Mouse (Mus musculus) CH12F3 (cell line): ENCODE measurements around the gene Slc2a1.

Experiments used
- in situ Hi-C: fragments of 300-500 bp; cut with MboI; formaldehyde crosslinking; loops from 2 replicates; pipeline ENCODE4 v1.14.3; 2020; ENCODE audit warnings: low sequenced_read_pairs

The Slc2a1 gene

GRCm38 (mm10) chr4:119098216-119099210 lies 10.0 kb upstream of the Slc2a1 start:
- in situ Hi-C loops: no loop called here

GRCm38 (mm10) chr4:119101392-119101791 lies 7.1 kb upstream of the Slc2a1 start:
- in situ Hi-C loops: no loop called here

- in situ Hi-C loops: no loop called here
Measured at GRCm38 (mm10) chr4:119102350-119103126, 6.0 kb upstream of the Slc2a1 start.

- in situ Hi-C loops: no loop called here
Measured at GRCm38 (mm10) chr4:119104847-119105246, 3.7 kb upstream of the Slc2a1 start.

GRCm38 (mm10) chr4:119105704-119106103 lies 2.8 kb upstream of the Slc2a1 start:
- in situ Hi-C loops: no loop called here

- in situ Hi-C loops: no loop called here
Measured at GRCm38 (mm10) chr4:119107867-119108266, 644 bp upstream of the Slc2a1 start.

GRCm38 (mm10) chr4:119109640-119110039 lies 1.1 kb downstream of the Slc2a1 start:
- in situ Hi-C loops: no loop called here

- in situ Hi-C loops: no loop called here
Measured at GRCm38 (mm10) chr4:119110512-119110911, 2.0 kb downstream of the Slc2a1 start.

GRCm38 (mm10) chr4:119111410-119111809 lies 2.9 kb downstream of the Slc2a1 start:
- in situ Hi-C loops: no loop called here

GRCm38 (mm10) chr4:119112256-119112885 lies 3.9 kb downstream of the Slc2a1 start:
- in situ Hi-C loops: no loop called here

GRCm38 (mm10) chr4:119115611-119116070 lies 7.1 kb downstream of the Slc2a1 start:
- in situ Hi-C loops: no loop called here

- in situ Hi-C loops: no loop called here
Measured at GRCm38 (mm10) chr4:119116336-119116735, 7.8 kb downstream of the Slc2a1 start.

- in situ Hi-C loops: no loop called here
Measured at GRCm38 (mm10) chr4:119117571-119117970, 9.1 kb downstream of the Slc2a1 start.

GRCm38 (mm10) chr4:119118659-119119077 lies 10.2 kb downstream of the Slc2a1 start:
- in situ Hi-C loops: no loop called here

GRCm38 (mm10) chr4:119119354-119119753 lies 10.8 kb downstream of the Slc2a1 start:
- in situ Hi-C loops: no loop called here

- in situ Hi-C loops: no loop called here
Measured at GRCm38 (mm10) chr4:119120095-119120494, 11.6 kb downstream of the Slc2a1 start.

GRCm38 (mm10) chr4:119121249-119121648 lies 12.7 kb downstream of the Slc2a1 start:
- in situ Hi-C loops: no loop called here

- in situ Hi-C loops: no loop called here
Measured at GRCm38 (mm10) chr4:119124771-119125273, 16.3 kb downstream of the Slc2a1 start.

- in situ Hi-C loops: no loop called here
Measured at GRCm38 (mm10) chr4:119125577-119126270, 17.2 kb downstream of the Slc2a1 start.

- in situ Hi-C loops: no loop called here
Measured at GRCm38 (mm10) chr4:119127229-119127628, 18.7 kb downstream of the Slc2a1 start.
